Mouse (Mus musculus) ES-E14 (cell line): ENCODE results near the gene Nhlrc2.

Source experiments
- HCFC1 ChIP-seq: IDR thresholded peaks from 2 replicates; pipeline ENCODE4 v1.6.1; 2012; ENCODE audit warnings: low read length, inconsistent platforms, borderline replicate concordance; ENCODE audit not compliant: insufficient read depth
- MAFK ChIP-seq: IDR thresholded peaks from 2 replicates; pipeline ENCODE4 v1.6.1; 2014; ENCODE audit warnings: mild to moderate bottlenecking, low read depth, low read length, inconsistent platforms; ENCODE audit not compliant: insufficient read depth

GRCm38 (mm10) chr19:56566041-56566440 lies 18.0 kb downstream of the Nhlrc2 start:
- no peak for TF ChIP-seq MAFK
- no peak for TF ChIP-seq HCFC1
